Mouse (Mus musculus) cerebellum, adult 11 months (tissue): ENCODE results near the gene Srm.

Experiments used
- DNase-seq: peaks from one replicate; pipeline ENCODE4 v3.0.0; 2022

The Srm gene

GRCm38 (mm10) chr4:148591171-148591630, at the start of gene Srm:
Gene Srm, plus strand, starts transcription at chr4:148591503.
- DNase-seq = peak; percentile 97

GRCm38 (mm10) chr4:148549106-148549505, 42.2 kb upstream of the Srm start:
- DNase-seq = no peak

- no peak for DNase-seq
Observed at GRCm38 (mm10) chr4:148557766-148558165, 33.5 kb upstream of the Srm start.

GRCm38 (mm10) chr4:148558297-148559000, 32.9 kb upstream of the Srm start, which contains the start of gene Exosc10:
Gene Exosc10, plus strand, starts transcription at chr4:148558429.
- peak; percentile 83 for DNase-seq

- DNase-seq = no peak
Observed at GRCm38 (mm10) chr4:148562676-148563075, 28.6 kb upstream of the Srm start.

GRCm38 (mm10) chr4:148563595-148563994, 27.7 kb upstream of the Srm start:
- DNase-seq = no peak

GRCm38 (mm10) chr4:148570138-148570537, 21.2 kb upstream of the Srm start:
- no peak for DNase-seq

GRCm38 (mm10) chr4:148570693-148571295, 20.5 kb upstream of the Srm start:
- no peak for DNase-seq

- no peak for DNase-seq
Observed at GRCm38 (mm10) chr4:148573222-148573621, 18.1 kb upstream of the Srm start.

- peak; percentile 33 for DNase-seq
Observed at GRCm38 (mm10) chr4:148580765-148581164, 10.5 kb upstream of the Srm start.

GRCm38 (mm10) chr4:148581422-148581821, 9.9 kb upstream of the Srm start:
- no peak for DNase-seq

GRCm38 (mm10) chr4:148583257-148583656, 8.0 kb upstream of the Srm start:
- no peak for DNase-seq

GRCm38 (mm10) chr4:148586648-148587047, 4.7 kb upstream of the Srm start:
- DNase-seq = no peak

- no peak for DNase-seq
Observed at GRCm38 (mm10) chr4:148588793-148589192, 2.5 kb upstream of the Srm start.

- peak; percentile 20 for DNase-seq
Observed at GRCm38 (mm10) chr4:148589565-148589964, 1.7 kb upstream of the Srm start.

- DNase-seq = peak; percentile 22
Observed at GRCm38 (mm10) chr4:148590421-148591170, 707 bp upstream of the Srm start.

- DNase-seq = no peak
Observed at GRCm38 (mm10) chr4:148591637-148592380, 506 bp downstream of the Srm start.

- peak; percentile 35 for DNase-seq
Observed at GRCm38 (mm10) chr4:148593996-148594395, 2.7 kb downstream of the Srm start.

- no peak for DNase-seq
Observed at GRCm38 (mm10) chr4:148595916-148596315, 4.6 kb downstream of the Srm start.

- DNase-seq = no peak
Observed at GRCm38 (mm10) chr4:148596731-148597130, 5.4 kb downstream of the Srm start.

- no peak for DNase-seq
Observed at GRCm38 (mm10) chr4:148598826-148599225, 7.5 kb downstream of the Srm start.

- no peak for DNase-seq
Observed at GRCm38 (mm10) chr4:148600316-148600715, 9.0 kb downstream of the Srm start.

- no peak for DNase-seq
Observed at GRCm38 (mm10) chr4:148601871-148602270, 10.6 kb downstream of the Srm start.
